Mouse (Mus musculus): ENCODE data around the gene Invs. TPM values are rescaled to one million over a fixed set of nuclear protein-coding genes. Genes with fewer than 3 reads are reported as not detected.
A peak's percentile ranks its signal among the peaks of the same experiment; 100 is the strongest.
"Not testable (repeated sequence)": the region's sequence is repeated elsewhere in the genome, so short reads cannot be mapped to it uniquely, and the experiment has no call there.

The Invs gene
- polyA plus RNA-seq, 1 experiment from 2014 or later = 11.8 TPM

- Histone ChIP-seq H3K9ac (no peak overlapping the region), H3K4me1 (no peaks in the 10 kb centered on the region), H3K4me3 (replicated peaks) (no peak overlapping the region), H3K27me3 (no peaks in the 10 kb centered on the region), H3K36me3 (no peaks in the 10 kb centered on the region), H3K27ac (no peak overlapping the region), H3K9me3 (replicated peaks) (no peaks in the 10 kb centered on the region), H3K4me2 (no peak overlapping the region)
- WGBS = 79% methylated on average over 6 of the region's 6 CpGs
- ATAC-seq (replicated peaks; ENCODE audit: low FRiP score) = no peak
Observed at GRCm38 (mm10) chr4:48332453-48333051, 53.0 kb downstream of the Invs start.

GRCm38 (mm10) chr4:48334927-48335763, 55.6 kb downstream of the Invs start:
- Histone ChIP-seq H3K27ac (no peak overlapping the region), H3K9me3 (replicated peaks) (no peaks in the 10 kb centered on the region), H3K4me1 (no peaks in the 10 kb centered on the region), H3K27me3 (no peaks in the 10 kb centered on the region), H3K4me2 (no peak overlapping the region), H3K36me3 (no peaks in the 10 kb centered on the region), H3K4me3 (replicated peaks) (no peak overlapping the region), H3K9ac (no peak overlapping the region)
- WGBS = 25% methylated on average over 7 of the region's 7 CpGs
- ATAC-seq (replicated peaks; ENCODE audit: low FRiP score) = no peak

- 60% methylated on average over 4 of the region's 4 CpGs for WGBS
- Histone ChIP-seq H3K4me1 (no peaks in the 10 kb centered on the region), H3K36me3 (no peaks in the 10 kb centered on the region), H3K9ac (no peak overlapping the region), H3K27ac (no peak overlapping the region), H3K4me3 (replicated peaks) (no peak overlapping the region), H3K4me2 (no peak overlapping the region), H3K9me3 (replicated peaks) (no peaks in the 10 kb centered on the region), H3K27me3 (no peaks in the 10 kb centered on the region)
- ATAC-seq (replicated peaks; ENCODE audit: low FRiP score) = no peak
Observed at GRCm38 (mm10) chr4:48342705-48343104, 63.1 kb downstream of the Invs start.

GRCm38 (mm10) chr4:48362367-48362766, 82.8 kb downstream of the Invs start:
- WGBS = 66% methylated on average over 3 of the region's 3 CpGs
- no peak overlapping the region for H3K9ac ChIP-seq
- no peaks in the 10 kb centered on the region for H3K27me3 ChIP-seq
- H3K4me2 ChIP-seq = no peak overlapping the region
- no peak for ATAC-seq (replicated peaks; ENCODE audit: low FRiP score)
- H3K4me3 ChIP-seq (replicated peaks) = no peak overlapping the region
- H3K4me1 ChIP-seq = no peaks in the 10 kb centered on the region
- no peaks in the 10 kb centered on the region for H3K36me3 ChIP-seq
- no peak overlapping the region for H3K27ac ChIP-seq
- H3K9me3 ChIP-seq (replicated peaks) = no peaks in the 10 kb centered on the region

- H3K4me1 ChIP-seq = no peaks in the 10 kb centered on the region
- H3K9ac ChIP-seq = no peak overlapping the region
- no peak overlapping the region for H3K27ac ChIP-seq
- H3K9me3 ChIP-seq (replicated peaks) = no peaks in the 10 kb centered on the region
- no peaks in the 10 kb centered on the region for H3K36me3 ChIP-seq
- H3K4me3 ChIP-seq (replicated peaks) = no peak overlapping the region
- no peaks in the 10 kb centered on the region for H3K27me3 ChIP-seq
- WGBS = 69% methylated on average over 1 of the region's 1 CpGs
- ATAC-seq (replicated peaks; ENCODE audit: low FRiP score) = no peak
- H3K4me2 ChIP-seq = no peak overlapping the region
Observed at GRCm38 (mm10) chr4:48371037-48371436, 91.5 kb downstream of the Invs start.

- 1% methylated on average over 2 of the region's 2 CpGs for WGBS
- no peak overlapping the region for H3K4me3 ChIP-seq (replicated peaks)
- H3K9me3 ChIP-seq (replicated peaks) = no peaks in the 10 kb centered on the region
- no peaks in the 10 kb centered on the region for H3K27me3 ChIP-seq
- no peaks in the 10 kb centered on the region for H3K4me1 ChIP-seq
- H3K9ac ChIP-seq = no peak overlapping the region
- no peak overlapping the region for H3K27ac ChIP-seq
- no peak for ATAC-seq (replicated peaks; ENCODE audit: low FRiP score)
- H3K36me3 ChIP-seq = no peaks in the 10 kb centered on the region
- H3K4me2 ChIP-seq = no peak overlapping the region
Observed at GRCm38 (mm10) chr4:48380940-48381339, 101.4 kb downstream of the Invs start.

GRCm38 (mm10) chr4:48382506-48382905, 102.9 kb downstream of the Invs start:
- Histone ChIP-seq H3K36me3 (no peaks in the 10 kb centered on the region), H3K4me3 (replicated peaks) (no peak overlapping the region), H3K9ac (no peak overlapping the region), H3K4me2 (no peak overlapping the region), H3K4me1 (no peaks in the 10 kb centered on the region), H3K27me3 (no peaks in the 10 kb centered on the region), H3K27ac (no peak overlapping the region), H3K9me3 (replicated peaks) (no peaks in the 10 kb centered on the region)
- ATAC-seq (replicated peaks; ENCODE audit: low FRiP score) = no peak
- WGBS = 84% methylated on average over 5 of the region's 5 CpGs

GRCm38 (mm10) chr4:48396949-48397348, 117.4 kb downstream of the Invs start:
- no peak overlapping the region for H3K9ac ChIP-seq
- ATAC-seq (replicated peaks; ENCODE audit: low FRiP score) = no peak
- whole genome bisulfite sequencing = 96% methylated on average over 3 of the region's 3 CpGs

GRCm38 (mm10) chr4:48403066-48403640, 123.6 kb downstream of the Invs start:
- Histone ChIP-seq H3K36me3 (peaks cover under 1% of the 10 kb centered on the region; the same call in 1 of the 2 replicates), H3K9ac (no peak overlapping the region), H3K4me3 (replicated peaks) (no peak overlapping the region), H3K4me2 (no peak overlapping the region), H3K27ac (no peak overlapping the region), H3K27me3 (no peaks in the 10 kb centered on the region), H3K4me1 (no peaks in the 10 kb centered on the region), H3K9me3 (replicated peaks) (no peaks in the 10 kb centered on the region)
- no peak for ATAC-seq (replicated peaks; ENCODE audit: low FRiP score)
- 61% methylated on average over 16 of the region's 16 CpGs for WGBS

More at GRCm38 (mm10) chr4:48396949-48397348, 117.4 kb downstream of the Invs start:
- Histone ChIP-seq H3K4me1 (no peaks in the 10 kb centered on the region), H3K9me3 (replicated peaks) (no peaks in the 10 kb centered on the region), H3K4me3 (replicated peaks) (no peak overlapping the region), H3K4me2 (no peak overlapping the region), H3K27ac (no peak overlapping the region), H3K27me3 (no peaks in the 10 kb centered on the region), H3K36me3 (peaks cover 11% of the 10 kb centered on the region; the same call in 1 of the 2 replicates)

GRCm38 (mm10) chr4:48405724-48406491, 126.3 kb downstream of the Invs start:
- not testable (repeated sequence) for H3K4me1 ChIP-seq; H3K27me3 ChIP-seq; ATAC-seq (replicated peaks; ENCODE audit: low FRiP score); H3K9ac ChIP-seq; H3K36me3 ChIP-seq; H3K4me3 ChIP-seq (replicated peaks); H3K4me2 ChIP-seq; H3K27ac ChIP-seq; H3K9me3 ChIP-seq (replicated peaks)
- WGBS = 90% methylated on average over 10 of the region's 10 CpGs

GRCm38 (mm10) chr4:48407350-48408039, 127.9 kb downstream of the Invs start:
- ATAC-seq (replicated peaks; ENCODE audit: low FRiP score) = no peak
- Histone ChIP-seq H3K27ac (no peak overlapping the region), H3K27me3 (no peaks in the 10 kb centered on the region), H3K4me1 (no peaks in the 10 kb centered on the region), H3K36me3 (no peaks in the 10 kb centered on the region), H3K9me3 (replicated peaks) (no peaks in the 10 kb centered on the region), H3K4me3 (replicated peaks) (no peak overlapping the region), H3K9ac (no peak overlapping the region), H3K4me2 (0 out of 2 replicates have a peak overlapping the region, but pooled peaks have one; percentile 19)
- WGBS = 43% methylated on average over 18 of the region's 18 CpGs
